Mouse (Mus musculus): Measurements from ENCODE around the gene Adk. TPM values are rescaled to one million over a fixed set of nuclear protein-coding genes. Genes with fewer than 3 reads are reported as not detected.
A peak's percentile ranks its signal among the peaks of the same experiment; 100 is the strongest.

Gene Adk
- polyA plus RNA-seq, 1 experiment: 66.2 TPM

DNA sequence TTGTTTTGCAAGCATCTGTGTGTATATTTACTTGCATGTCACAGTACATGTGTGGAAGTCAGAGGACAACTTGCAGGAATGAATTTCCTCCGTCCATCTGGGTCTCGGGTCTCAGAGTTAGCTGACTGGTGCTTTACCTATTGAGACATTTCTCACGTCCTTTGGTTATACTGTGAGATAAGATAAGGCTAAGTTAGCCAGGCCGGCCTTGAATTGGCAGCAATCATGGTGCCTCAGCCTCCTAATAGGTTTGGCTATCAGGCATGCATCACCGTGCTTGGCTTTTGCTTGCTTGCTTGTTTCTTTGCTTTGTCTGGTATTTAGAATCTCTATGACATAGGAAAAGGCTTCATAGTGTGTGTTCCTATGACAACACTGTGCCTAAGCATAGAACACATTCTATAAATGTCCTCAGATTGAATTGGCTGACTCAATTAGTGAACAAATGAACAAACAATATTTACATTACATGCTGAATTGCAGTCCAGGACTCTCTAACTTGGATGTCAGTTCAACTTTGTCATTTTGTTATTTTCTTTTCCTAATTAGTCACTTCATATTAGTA lies 169.3 kb downstream of the Adk start:
- no peak overlapping the region for H3K4me3 ChIP-seq (replicated peaks; ENCODE audit: insufficient read depth, low read depth, low read length)
- H3K27me3 ChIP-seq (ENCODE audit: control insufficient read depth, insufficient read depth, low read length): no peaks in the 10 kb centered on the region
- H3K27ac ChIP-seq (ENCODE audit: insufficient read depth, low read length): no peak overlapping the region
- no peaks in the 10 kb centered on the region for H3K4me1 ChIP-seq (ENCODE audit: control insufficient read depth, insufficient read depth, low read length)
- TF ChIP-seq CTCF (IDR thresholded peaks at IDR 0.05; ENCODE audit: borderline replicate concordance, insufficient read depth, low read depth, low read length) (no peak), POLR2A (IDR thresholded peaks at IDR 0.05; ENCODE audit: borderline replicate concordance, insufficient read depth, low read length) (no peak)
- WGBS: 77% methylated on average over 5 of the region's 5 CpGs
- DNase-seq: no peak

DNA sequence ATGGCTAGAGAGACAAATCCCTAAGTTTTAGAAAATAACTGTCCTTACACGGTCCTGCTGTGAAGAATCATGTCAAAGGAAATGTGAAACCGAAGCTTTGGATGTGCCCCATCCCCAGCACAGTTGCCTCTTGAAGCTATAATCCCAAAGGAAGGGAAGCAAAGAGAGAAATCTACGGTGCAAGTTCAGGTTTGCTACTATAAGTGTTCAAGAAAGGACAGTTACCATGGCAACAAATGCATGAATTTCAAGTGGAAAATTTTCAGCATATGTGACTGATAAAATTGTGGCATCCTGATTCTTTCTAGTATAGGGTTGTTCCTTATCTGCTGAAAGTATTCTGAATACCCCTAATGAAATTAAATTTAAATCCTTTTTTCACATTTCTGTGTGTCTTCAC lies 169.8 kb downstream of the Adk start:
- H3K27ac ChIP-seq (ENCODE audit: insufficient read depth, low read length): no peak overlapping the region
- no peaks in the 10 kb centered on the region for H3K27me3 ChIP-seq (ENCODE audit: control insufficient read depth, insufficient read depth, low read length)
- no peak overlapping the region for H3K4me3 ChIP-seq (replicated peaks; ENCODE audit: insufficient read depth, low read depth, low read length)
- WGBS: 35% methylated on average over 3 of the region's 3 CpGs
- H3K4me1 ChIP-seq (ENCODE audit: control insufficient read depth, insufficient read depth, low read length): no peaks in the 10 kb centered on the region
- no peak for TF ChIP-seq CTCF (IDR thresholded peaks at IDR 0.05; ENCODE audit: borderline replicate concordance, insufficient read depth, low read depth, low read length)
- TF ChIP-seq POLR2A (IDR thresholded peaks at IDR 0.05; ENCODE audit: borderline replicate concordance, insufficient read depth, low read length): no peak
- DNase-seq: no peak

DNA sequence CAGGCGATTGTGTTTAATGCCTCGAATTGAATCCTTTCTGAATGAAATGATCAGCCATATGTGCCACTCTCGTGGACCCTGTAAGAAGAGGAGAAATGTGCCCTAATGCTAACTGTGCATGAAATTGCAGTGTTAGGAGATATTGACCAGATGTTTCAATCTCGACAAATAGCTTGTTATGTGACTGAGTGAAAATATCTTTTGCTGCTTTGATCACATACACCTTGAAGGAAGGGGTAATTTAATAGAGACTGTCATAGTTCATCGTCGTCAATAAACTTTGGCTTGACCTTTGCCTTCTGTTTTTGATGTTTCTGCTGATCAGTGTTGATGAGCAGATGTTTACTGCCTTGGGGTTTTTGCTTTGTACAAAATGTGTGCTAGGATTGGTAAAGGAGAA lies 171.1 kb downstream of the Adk start:
- H3K27ac ChIP-seq (ENCODE audit: insufficient read depth, low read length): no peak overlapping the region
- 80% methylated on average over 6 of the region's 6 CpGs for WGBS
- no peak for TF ChIP-seq CTCF (IDR thresholded peaks at IDR 0.05; ENCODE audit: borderline replicate concordance, insufficient read depth, low read depth, low read length)
- TF ChIP-seq POLR2A (IDR thresholded peaks at IDR 0.05; ENCODE audit: borderline replicate concordance, insufficient read depth, low read length): no peak
- DNase-seq: no peak
- H3K4me1 ChIP-seq (ENCODE audit: control insufficient read depth, insufficient read depth, low read length): no peaks in the 10 kb centered on the region
- no peaks in the 10 kb centered on the region for H3K27me3 ChIP-seq (ENCODE audit: control insufficient read depth, insufficient read depth, low read length)
- H3K4me3 ChIP-seq (replicated peaks; ENCODE audit: insufficient read depth, low read depth, low read length): no peak overlapping the region

DNA sequence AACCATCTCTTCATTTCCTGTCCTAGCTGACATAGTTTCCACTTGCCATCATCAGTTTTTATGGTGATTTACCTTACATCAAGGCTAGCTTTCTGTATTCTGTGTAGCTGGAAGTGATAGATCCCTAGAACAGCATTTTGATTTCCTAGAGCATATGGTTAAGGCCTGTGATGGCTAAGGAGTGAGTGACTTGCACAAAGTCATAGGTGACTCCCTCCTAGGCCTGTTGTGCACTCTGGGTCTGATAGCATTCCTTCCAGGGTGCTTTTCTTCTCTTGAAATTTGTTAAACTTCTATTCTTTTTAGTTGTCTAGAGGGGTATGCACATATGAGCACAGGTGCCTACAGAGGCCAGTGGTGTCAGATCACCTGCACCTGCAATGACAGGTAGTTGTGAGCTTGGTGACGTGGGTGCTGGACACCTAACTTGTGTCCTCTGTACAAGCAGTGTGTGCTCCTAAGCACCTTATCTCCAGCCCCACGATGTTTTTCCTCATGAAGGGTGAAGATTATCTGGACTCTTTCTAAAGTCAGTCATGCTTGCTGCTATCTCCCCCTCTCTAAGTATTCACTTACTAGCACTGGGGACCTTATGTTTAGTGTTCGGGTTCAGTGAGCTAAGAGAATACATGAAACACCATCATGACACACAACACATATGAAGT lies 171.7 kb downstream of the Adk start:
- DNase-seq: no peak
- WGBS: 92% methylated on average over 3 of the region's 3 CpGs
- TF ChIP-seq CTCF (IDR thresholded peaks at IDR 0.05; ENCODE audit: borderline replicate concordance, insufficient read depth, low read depth, low read length) (no peak), POLR2A (IDR thresholded peaks at IDR 0.05; ENCODE audit: borderline replicate concordance, insufficient read depth, low read length) (no peak)
- Histone ChIP-seq H3K4me3 (replicated peaks; ENCODE audit: insufficient read depth, low read depth, low read length) (no peak overlapping the region), H3K27ac (ENCODE audit: insufficient read depth, low read length) (no peak overlapping the region), H3K27me3 (ENCODE audit: control insufficient read depth, insufficient read depth, low read length) (no peaks in the 10 kb centered on the region), H3K4me1 (ENCODE audit: control insufficient read depth, insufficient read depth, low read length) (no peaks in the 10 kb centered on the region)

DNA sequence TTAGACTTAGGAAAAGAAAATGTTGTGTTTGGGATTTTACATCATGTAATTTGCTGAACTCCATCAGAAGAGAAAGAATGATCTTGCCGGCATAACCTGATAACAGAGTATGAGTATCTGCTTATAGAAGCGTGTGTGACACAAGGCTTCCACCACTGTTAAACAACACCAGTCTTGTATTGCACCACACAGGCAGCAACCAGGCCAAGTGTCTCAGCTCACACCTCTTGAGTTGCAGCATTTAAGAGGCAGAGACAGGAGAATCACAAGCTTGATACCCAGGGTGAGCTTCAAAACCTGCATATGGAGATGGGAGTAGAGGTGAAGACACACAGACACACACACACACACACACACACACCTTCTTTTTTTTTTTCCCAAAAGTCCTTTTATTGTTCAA lies 184.7 kb downstream of the Adk start:
- Histone ChIP-seq H3K4me1 (ENCODE audit: control insufficient read depth, insufficient read depth, low read length) (no peaks in the 10 kb centered on the region), H3K4me3 (replicated peaks; ENCODE audit: insufficient read depth, low read depth, low read length) (no peak overlapping the region), H3K27me3 (ENCODE audit: control insufficient read depth, insufficient read depth, low read length) (no peaks in the 10 kb centered on the region), H3K27ac (ENCODE audit: insufficient read depth, low read length) (no peak overlapping the region)
- no peak for DNase-seq
- 94% methylated on average over 2 of the region's 2 CpGs for WGBS
- TF ChIP-seq POLR2A (IDR thresholded peaks at IDR 0.05; ENCODE audit: borderline replicate concordance, insufficient read depth, low read length): no peak
- no peak for TF ChIP-seq CTCF (IDR thresholded peaks at IDR 0.05; ENCODE audit: borderline replicate concordance, insufficient read depth, low read depth, low read length)

DNA sequence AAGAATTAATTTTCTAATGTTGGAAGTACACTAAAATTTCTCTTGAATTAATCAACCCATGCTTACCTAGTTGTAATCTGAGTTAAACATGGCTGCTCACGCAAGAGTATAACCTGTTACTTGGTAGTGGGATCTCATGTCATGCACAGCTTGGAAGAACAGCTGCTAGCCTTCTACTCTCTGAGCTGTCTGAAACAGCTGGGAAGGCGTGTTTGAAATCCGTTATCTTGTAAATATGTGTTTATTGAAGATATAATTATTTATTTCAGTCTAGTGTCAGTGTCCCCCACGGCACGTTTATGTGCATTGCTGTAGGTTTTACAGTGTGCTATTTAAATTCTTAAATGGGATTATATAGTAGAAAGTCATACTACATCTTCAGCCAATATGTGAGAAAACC lies 188.7 kb downstream of the Adk start:
- H3K4me3 ChIP-seq (replicated peaks; ENCODE audit: insufficient read depth, low read depth, low read length): no peak overlapping the region
- 90% methylated on average over 5 of the region's 5 CpGs for WGBS
- no peak overlapping the region for H3K27ac ChIP-seq (ENCODE audit: insufficient read depth, low read length)
- TF ChIP-seq POLR2A (IDR thresholded peaks at IDR 0.05; ENCODE audit: borderline replicate concordance, insufficient read depth, low read length): no peak
- no peak for TF ChIP-seq CTCF (IDR thresholded peaks at IDR 0.05; ENCODE audit: borderline replicate concordance, insufficient read depth, low read depth, low read length)
- no peaks in the 10 kb centered on the region for H3K27me3 ChIP-seq (ENCODE audit: control insufficient read depth, insufficient read depth, low read length)
- H3K4me1 ChIP-seq (ENCODE audit: control insufficient read depth, insufficient read depth, low read length): no peaks in the 10 kb centered on the region
- DNase-seq: no peak

DNA sequence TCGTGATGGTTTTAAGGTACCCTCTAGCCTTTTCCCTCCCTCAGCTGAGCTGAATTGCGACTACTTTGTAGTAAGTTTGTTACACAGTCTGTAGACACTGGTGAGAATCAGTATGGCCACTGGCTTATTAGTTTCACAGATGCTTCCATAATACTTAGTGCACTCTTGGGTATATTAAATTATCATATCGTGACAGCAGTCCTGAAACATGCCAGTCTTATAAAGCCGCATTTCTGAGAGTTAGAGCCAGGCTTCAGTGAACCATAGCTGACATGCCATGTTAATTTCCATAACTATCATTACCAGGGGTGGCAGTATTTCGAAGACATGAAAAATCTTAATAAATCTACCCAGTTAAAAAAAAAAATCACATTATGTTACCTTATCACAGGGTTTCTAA lies 199.0 kb downstream of the Adk start:
- H3K27ac ChIP-seq (ENCODE audit: insufficient read depth, low read length): no peak overlapping the region
- H3K4me3 ChIP-seq (replicated peaks; ENCODE audit: insufficient read depth, low read depth, low read length): no peak overlapping the region
- WGBS: 89% methylated on average over 5 of the region's 5 CpGs
- TF ChIP-seq POLR2A (IDR thresholded peaks at IDR 0.05; ENCODE audit: borderline replicate concordance, insufficient read depth, low read length) (no peak), CTCF (IDR thresholded peaks at IDR 0.05; ENCODE audit: borderline replicate concordance, insufficient read depth, low read depth, low read length) (no peak)
- H3K27me3 ChIP-seq (ENCODE audit: control insufficient read depth, insufficient read depth, low read length): no peaks in the 10 kb centered on the region
- no peak for DNase-seq
- peaks cover 2% of the 10 kb centered on the region; the same call in 1 of the 2 replicates for H3K4me1 ChIP-seq (ENCODE audit: control insufficient read depth, insufficient read depth, low read length)

DNA sequence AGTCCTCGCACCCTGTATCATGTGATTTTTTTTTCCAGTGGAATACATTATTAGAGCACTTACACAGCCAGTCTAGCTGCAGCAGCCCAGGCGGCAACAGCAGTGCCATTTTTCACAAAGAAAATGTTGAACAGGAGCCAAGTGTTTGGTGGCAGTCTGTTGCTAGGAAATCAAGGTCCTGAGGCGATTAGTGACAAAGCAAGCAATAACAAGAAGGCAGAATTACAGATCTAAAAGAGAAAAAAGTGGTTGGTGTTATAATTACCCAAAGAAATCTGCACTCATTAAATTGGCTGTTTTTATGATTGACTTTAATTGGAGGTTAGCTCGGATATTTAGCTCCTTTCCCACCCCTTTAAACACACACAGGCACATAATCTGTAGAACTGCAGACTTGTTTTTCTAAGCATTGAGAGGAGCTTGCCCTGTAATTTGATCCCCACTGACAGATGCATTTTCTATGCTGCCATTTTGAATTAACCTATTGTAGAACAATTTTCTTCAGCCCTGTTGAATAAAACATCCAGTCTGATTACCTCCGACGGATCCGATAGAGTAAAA lies 200.0 kb downstream of the Adk start:
- H3K4me1 ChIP-seq (ENCODE audit: control insufficient read depth, insufficient read depth, low read length): peaks cover 2% of the 10 kb centered on the region; the same call in 1 of the 2 replicates
- H3K27me3 ChIP-seq (ENCODE audit: control insufficient read depth, insufficient read depth, low read length): no peaks in the 10 kb centered on the region
- TF ChIP-seq POLR2A (IDR thresholded peaks at IDR 0.05; ENCODE audit: borderline replicate concordance, insufficient read depth, low read length): no peak
- no peak for TF ChIP-seq CTCF (IDR thresholded peaks at IDR 0.05; ENCODE audit: borderline replicate concordance, insufficient read depth, low read depth, low read length)
- peak; percentile 36 to 70 for DNase-seq
- H3K27ac ChIP-seq (ENCODE audit: insufficient read depth, low read length): no peak overlapping the region
- WGBS: 36% methylated on average over 7 of the region's 7 CpGs
- H3K4me3 ChIP-seq (replicated peaks; ENCODE audit: insufficient read depth, low read depth, low read length): no peak overlapping the region
